Mouse (Mus musculus): Measurements from ENCODE around the gene Rbx1.

Gene Rbx1

DNA sequence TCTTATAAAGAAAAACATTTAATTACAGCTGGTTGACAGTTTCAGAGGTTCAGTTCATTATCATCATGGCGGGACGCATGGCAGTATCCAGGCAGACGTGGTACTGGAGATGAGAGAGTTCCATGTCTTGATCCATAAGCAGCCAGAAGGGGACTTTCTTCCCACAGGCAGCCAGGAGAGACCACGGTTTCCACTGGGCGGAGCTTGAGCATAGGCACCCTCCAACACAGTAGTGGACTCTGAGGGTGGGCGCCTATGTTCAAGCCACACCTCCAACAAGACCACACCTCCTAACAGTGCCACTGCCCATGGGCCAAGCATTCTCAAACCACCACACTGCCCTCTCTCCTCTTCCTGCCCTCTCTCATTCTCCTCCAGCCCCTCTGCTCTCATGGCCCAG is 17.6 kb downstream of the Rbx1 start:
- in situ Hi-C loops (cut with MboI): no loop called here

DNA sequence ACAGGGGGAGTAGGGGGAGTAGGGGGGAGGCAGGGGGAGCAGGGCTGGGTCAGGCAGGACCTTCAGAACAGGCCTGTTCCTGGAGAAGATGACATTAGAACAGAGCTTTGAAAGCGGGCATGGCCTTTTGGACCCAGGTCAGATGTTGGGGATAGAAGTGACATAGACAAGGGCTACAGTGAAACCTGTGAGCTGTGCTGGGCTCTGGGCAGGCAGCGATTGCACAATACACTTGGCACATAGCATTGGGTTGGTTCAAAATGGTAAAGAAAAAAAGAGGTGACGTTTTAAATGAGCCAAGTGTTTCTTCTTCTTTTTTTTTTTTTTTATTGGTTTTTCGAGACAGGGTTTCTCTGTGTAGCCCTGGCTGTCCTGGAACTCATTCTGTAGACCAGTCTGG is 19.4 kb downstream of the Rbx1 start:
- in situ Hi-C loops (cut with MboI): no loop called here

DNA sequence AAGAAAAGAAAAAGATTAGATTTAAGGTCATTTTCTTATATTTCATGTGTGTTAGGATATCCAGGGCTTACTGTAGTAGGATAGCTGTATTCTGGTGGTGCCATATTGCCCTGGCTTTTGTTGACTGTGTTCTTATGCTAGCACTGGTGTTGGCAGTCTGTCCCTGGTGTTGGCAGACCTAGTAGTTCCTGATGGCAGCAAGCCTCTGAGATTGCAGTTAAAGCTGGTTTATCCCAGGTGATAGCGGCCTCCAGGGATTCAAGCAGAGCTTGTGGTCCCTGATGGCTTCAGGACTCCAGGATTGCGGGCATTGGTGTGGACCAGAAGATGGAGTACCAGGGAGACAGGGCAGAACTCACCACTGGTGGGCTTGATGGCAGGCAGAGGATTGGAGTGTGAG is 37.4 kb downstream of the Rbx1 start:
- in situ Hi-C loops (cut with MboI): no loop called here

DNA sequence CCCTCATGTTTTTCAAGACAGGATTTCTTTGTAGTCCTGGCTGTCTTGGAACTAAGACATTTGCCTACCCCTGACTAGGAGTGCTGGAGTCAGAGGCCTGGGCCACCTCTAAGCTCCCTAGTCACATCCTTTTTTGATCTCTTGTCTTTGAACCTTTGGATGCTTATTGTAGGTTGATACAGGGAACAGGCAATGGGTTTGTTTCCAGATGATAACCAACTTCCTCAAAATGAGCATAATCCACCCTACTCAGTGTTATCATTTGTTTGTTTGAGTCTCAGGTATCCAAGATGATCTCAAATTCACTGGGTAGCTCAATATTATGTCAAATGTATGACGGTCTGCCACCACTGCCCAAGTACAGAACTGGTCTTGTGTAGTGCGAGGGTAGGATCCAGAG is 37.9 kb downstream of the Rbx1 start:
- in situ Hi-C loops (cut with MboI): no loop called here

DNA sequence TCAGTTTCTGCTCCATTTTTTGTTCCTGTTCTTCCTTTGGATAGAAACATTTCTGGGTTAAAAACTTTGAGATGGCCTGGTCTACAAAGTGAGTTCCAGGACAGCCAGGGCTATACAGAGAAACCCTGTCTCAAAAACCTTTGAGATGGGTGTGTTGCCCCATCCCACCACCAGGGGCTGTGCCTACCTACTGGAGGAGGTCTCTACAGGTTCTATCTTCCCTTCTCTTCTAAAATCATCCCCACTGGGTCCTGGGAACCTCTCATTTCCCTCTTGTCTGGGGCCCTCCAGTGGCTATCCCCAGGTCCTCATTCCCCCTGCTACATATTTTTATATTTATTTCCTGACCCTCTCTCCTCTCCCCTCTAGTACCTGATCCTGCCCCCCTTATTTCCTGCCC is 41.1 kb downstream of the Rbx1 start:
- in situ Hi-C loops (cut with MboI): loop anchor here (5.0 kb wide), 1 partner anchor 75 kb away; no protein-coding TSS in a partner anchor

DNA sequence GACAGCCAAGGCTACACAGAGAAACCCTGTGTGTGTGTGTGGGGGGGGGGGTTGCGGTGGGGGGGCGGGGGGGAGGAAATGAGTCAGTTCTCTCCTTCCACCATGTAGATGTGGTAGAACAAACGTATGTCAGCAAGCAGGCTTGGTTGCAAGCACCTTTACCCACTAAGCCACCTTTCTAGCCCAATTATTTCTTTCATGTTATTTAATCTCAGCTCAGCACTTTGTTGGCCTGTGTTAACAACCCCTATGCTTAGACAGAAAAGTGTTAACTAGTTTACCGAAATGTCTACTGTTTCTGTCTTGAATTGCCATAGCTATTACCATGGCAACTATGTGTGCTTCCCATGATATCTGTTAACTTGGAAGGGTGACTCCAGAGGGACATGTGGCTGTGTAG is 44.5 kb downstream of the Rbx1 start:
- in situ Hi-C loops (cut with MboI): no loop called here

DNA sequence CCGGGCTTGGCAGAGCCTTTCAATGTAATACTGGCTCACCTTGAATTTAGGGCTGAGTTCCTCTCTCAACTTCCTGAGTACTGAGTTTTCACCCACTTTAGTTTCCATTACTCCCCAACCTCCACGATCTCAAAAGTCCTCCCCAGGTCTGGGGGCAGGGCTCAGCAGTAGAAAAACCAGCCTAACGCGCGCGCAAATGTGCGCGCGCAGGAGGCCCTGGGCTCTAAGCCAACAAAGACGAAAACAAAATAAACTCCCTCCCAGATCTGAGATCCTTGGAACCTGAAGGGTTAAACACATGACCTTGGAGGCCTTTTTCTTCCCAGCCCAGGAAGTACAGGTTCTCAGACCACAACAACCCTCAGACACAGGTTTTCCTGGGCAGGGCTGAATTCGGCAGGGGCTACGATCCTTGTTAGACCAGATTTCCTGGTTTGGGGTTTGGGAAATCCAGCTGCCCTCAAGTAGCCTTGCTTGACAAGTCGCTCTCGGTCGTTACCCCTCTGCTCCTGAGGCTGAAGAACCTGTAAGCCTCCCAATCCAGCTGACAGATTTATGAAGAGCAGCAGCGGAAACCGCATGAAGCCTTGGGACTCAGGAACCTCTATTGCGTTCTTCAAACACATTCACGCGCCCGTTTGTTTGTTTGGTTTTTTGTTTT is 45.6 kb downstream of the Rbx1 start:
- in situ Hi-C loops (cut with MboI): no loop called here

DNA sequence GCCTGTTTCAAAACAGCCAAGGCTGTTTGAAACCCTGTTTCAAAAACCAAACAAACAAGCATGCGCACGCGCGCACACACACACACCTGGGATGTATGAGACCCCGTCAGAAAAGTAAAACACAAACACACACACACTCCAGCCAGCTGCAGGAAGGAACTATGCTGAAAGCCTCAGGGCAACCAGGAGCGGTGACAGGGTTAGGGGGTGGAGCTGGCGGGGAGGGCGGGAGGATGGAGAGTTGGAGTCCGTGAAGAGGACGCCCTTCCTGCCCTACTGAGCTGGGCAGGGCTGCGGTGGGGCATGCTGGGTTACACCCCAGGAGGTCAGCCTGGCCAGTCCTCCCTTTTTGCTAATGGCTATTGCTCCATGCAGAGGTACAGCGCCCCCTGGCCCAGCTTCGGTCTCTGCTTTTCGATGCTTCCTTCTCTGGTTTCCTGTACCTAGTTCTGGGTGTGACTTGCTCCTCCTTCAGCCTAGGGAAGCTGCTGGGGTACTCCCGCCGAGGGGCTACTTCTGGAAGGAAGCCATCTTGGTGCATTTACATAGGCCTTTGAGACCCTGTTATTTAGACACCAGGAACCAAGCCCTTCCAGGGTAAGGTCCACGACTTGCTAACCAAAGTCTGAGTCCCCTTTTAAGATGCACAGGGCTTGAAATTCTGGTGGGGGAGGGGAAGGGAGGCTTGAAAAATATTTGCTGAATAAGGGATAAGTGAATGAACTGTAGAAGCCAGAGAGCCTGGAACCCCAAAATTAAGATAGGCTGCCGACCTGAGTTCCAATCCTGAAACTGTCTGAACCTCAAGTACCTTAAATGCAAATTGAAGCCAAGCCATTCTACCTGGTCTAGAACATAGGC is 48.2 kb downstream of the Rbx1 start:
- in situ Hi-C loops (cut with MboI): no loop called here

DNA sequence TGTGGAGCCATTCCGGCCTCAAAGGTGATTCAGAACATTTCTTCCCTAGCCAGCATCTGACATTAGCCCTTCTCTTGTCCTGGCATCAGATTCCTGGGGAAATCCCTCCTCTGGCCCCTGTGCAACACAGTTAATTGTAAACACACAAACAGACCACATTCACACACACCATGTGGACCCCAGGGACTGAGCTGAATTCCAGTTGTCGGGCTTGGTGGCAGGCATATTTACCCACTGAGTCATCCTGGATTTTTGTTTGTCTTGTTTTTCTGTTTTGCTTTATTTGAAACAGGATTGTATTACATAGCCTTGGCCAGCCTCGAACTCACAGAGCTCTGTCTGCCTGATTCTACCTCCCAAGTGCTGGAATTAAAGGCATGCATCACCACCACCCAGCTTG is 49.1 kb downstream of the Rbx1 start:
- in situ Hi-C loops (cut with MboI): no loop called here

DNA sequence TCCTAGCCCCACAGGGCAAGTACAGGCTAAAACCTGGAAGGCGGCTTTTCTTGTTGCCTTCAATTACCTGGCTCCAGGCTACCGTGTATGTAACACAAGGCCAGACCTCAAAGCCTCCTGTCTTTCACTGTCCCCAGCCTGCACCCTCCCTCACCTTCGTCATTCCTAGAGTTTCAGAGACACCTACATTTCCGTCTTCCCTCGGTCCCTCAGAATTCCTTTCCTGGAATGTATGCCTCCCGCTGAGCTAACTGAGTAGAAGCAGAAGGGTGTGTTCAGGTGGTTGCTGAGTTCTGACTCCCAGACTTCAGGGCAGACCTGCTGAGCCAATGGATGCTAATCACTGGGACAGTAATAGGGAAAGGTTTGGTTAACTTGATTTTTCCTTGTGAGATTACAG is 51.9 kb downstream of the Rbx1 start:
- in situ Hi-C loops (cut with MboI): no loop called here

DNA sequence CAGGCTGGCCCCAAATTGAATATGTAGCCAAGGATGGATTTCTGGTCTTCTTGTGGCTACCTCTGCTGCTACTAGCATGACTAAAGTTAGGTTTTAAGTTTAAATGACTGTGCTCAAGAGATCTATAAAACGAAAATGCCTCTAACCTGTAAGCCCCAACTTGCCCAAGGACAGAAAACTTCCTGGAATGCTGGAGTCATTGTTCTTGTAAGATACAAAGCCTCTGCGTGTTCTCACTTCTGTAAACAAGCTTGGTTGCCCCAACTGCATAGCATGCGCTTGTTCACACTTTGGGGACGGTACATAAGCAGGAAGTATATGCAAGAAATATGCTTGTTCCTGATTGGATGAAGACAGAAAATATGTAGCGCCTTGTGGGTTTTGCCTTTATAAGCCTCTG is 52.7 kb downstream of the Rbx1 start:
- in situ Hi-C loops (cut with MboI): no loop called here

DNA sequence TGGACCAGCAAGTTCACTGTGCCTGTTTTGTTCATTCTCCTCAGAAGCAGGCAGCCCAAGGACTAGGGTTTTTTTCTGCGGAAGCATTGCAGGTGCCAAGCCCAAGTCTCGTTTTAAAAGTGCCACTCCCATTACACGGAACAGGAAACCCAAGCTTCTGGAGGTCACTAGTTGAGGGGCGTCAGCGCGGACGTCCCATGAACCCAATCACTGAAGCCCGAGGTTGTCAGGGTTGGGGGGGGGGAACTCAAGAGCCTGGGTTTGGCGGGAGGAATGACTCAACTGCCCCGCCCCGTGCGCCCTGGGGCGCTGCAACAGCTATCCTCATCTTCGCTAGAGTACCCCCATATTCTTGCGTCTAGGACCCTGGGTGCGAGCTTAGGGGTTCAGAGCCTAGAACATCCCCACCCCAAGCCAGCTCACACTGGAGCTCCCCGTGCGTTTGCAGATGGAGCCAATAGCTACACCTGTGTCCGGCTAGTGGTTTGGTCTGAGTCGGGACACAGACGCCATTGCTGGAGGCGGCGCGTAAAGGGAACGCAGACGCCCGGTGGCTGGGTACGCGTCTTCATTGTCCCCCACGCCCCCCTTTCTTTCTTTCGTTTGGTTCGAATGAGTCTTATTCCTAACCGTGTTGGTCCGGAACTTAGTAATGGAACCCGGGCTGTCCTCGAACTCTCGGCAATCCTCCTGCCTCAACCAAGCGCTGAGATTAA is 56.1 kb downstream of the Rbx1 start:
- in situ Hi-C loops (cut with MboI): no loop called here

DNA sequence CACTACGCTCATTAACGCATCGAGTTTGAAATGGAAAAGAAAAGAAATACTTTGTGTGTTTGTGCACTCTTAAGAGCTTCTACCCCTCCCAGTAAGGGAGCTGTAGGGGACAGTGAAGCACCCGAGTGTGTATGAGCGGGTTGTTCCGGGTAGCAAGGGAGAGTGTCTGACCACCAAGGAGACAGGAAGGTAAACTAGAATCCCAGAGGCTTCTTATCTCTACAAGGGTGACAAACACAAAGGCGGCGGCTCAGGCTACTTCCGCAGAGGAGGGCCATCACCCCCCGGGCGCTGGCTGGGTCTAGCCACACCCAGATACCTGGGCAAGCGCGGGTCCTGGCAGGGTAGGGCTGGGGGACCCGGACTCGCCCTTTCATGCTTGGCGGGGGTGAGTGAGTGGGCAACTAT is 56.7 kb downstream of the Rbx1 start:
- in situ Hi-C loops (cut with MboI): no loop called here

DNA sequence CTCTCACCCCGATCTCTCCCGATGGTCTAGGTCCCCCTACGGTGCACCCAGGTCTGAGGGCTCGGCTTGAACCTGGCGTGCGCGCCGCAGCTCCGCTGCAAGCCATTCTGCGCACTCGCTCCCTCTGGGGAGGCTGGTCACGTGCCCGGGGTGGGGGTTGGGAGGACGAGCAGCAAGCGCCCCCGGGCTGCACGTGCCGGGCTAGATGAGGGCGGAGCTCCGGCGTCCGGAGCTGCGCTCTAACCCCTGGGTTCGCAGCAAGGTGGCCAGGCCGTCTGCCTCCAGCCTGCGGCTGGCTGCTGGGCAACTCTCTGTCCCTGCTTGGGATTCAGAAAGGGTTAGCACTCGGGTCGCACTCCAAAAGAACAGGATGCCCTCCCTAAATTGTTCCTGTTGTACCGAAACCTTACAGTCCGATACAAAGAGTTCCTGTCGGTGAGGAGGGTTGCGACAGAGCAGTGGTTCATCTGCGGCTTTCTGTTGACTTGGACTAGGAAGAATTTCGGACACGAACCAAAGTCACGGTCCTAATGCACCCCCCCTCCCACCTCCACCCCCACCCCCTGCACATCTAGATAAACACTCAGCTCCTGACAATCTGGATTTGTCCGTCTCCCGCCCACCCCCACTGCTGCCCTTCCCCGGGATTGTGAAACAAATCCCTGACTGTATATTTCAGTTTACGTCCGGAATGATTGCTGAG is 57.2 kb downstream of the Rbx1 start:
- in situ Hi-C loops (cut with MboI): no loop called here

DNA sequence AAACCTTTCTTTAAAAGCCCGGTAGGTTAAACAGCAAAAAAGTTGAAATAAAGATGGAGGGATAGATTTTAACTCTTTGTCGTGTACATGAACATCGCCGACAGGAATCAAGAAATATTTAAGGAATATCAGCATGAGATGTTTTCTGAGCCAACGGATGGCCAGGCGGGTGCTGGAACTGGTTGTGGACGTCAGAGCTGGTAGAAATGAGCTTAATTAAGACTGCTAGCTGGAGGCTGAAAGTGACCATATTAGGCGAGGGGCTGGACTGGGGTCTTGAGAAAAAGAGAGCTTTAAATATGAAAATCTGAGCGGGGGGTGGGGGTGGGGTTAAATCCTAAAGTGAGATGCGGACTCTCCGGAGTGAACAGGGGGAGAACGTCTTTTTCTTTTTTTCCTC is 57.8 kb downstream of the Rbx1 start:
- in situ Hi-C loops (cut with MboI): no loop called here
